Mouse (Mus musculus): Measurements from ENCODE around the gene Tent4b. TPM values are rescaled to one million over a fixed set of nuclear protein-coding genes. Genes with fewer than 3 reads are reported as not detected.

Tent4b gene
- polyA plus RNA-seq, 1 experiment from 2014 or later, result 9.1 TPM

DNA sequence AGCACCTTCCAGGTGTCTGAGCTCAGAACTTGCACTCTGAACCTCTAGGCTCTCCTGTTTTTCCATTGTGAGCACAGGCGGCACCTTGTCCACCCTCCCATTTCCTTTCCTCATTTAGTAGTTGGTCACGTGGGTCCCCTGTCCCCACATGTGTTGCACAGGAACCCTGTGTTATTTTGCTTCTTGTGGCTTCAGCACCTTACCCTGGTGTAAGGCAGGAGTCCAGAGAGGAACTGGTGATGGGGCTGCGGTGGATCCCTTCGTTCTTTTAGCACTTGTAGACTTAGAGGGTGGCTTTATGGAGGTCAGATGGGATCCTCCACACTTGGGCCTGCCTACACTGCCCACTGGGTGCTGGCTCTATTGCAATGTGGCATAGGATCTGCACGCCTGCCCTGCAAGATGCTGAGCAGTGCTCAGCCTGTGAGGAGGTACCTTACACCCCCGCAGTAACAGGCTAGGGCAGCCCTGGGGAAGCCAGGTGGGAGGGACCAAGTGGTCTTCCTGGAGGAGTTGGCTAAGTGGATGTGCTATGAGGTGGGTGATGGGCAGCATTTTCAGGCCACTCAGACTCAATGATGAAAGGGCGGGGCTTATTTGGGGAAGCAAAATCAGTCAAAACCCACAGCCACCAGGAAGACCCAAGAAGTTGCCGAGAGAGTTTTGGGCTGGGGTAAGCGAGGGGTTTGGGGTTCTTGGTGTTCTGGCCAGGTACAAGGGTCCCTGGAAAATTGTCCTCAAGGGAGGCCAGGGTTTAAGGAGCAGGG, 94.8 kb downstream of the Tent4b start:
- Histone ChIP-seq H3K4me2 (no peak overlapping the region), H3K27ac (no peak overlapping the region), H3K9me3 (no peaks in the 10 kb centered on the region), H3K9ac (no peak overlapping the region), H3K36me3 (no peaks in the 10 kb centered on the region), H3K4me1 (peaks cover 4% of the 10 kb centered on the region), H3K27me3 (no peaks in the 10 kb centered on the region), H3K4me3 (no peak overlapping the region)
- 86% methylated on average over 9 of the region's 9 CpGs for WGBS
- no peak for ATAC-seq (ENCODE audit: insufficient number of reproducible peaks, insufficient read depth, low FRiP score, low TSS enrichment, low read depth)

DNA sequence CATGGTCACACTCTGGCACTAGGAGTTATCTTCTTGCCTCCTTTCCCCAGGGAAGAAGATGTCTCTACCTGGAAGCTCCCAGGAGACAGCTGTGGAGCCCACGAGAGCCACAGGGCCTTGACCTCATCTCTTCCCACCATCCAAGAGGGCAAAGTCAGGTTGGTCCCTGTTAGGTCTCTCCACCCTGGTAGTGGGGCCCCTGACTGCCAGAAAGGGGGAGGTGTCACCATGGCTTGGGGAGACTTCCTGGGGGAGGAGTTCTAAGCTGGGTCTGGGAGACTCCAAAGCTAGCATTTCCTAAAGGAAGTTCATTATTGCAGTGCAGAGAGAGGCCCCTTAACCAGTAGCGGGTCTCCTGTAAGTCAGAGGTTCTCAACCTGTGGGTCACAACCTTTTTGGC, 96.0 kb downstream of the Tent4b start:
- 88% methylated on average over 2 of the region's 2 CpGs for WGBS
- H3K9ac ChIP-seq, result no peak overlapping the region

DNA sequence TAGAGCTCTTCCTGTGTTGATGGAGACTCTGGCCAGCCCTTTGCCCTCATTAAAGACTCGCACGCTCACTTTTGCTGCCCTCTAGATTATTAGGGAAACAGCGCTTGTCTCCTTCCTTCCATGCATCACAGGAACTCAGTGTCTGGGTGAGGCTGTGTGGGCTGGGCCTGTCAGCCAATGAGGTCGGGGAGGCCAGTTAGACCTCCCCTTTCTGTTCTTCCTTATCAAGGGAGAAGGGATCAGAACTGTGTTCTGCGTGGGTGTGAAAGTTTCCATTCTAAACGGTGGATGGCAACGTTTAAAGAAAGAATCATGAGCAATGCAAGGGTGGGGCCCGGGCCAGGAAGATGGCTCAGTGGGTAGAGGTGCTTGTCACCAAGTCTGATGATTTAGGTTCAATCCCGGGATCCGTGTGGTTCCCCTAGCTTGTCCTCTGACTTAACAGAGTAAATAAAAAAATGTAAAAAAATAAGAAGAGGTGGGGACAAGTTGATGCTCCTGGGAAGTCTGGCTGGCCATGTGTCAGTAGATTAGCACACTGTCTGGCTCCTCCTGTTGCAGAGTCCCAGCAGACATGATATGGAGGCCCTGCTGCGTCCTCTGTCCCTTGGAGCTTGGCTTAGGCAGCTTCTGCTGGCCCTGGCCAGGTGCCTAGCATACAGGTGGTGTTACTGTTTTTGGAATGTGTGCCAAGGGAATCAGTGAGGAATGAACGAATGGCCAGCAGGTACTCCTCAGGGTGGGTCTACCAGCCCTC, 99.1 kb downstream of the Tent4b start:
- Histone ChIP-seq H3K4me3 (no peak overlapping the region), H3K27ac (no peak overlapping the region), H3K27me3 (no peaks in the 10 kb centered on the region), H3K9me3 (no peaks in the 10 kb centered on the region), H3K36me3 (no peaks in the 10 kb centered on the region), H3K4me1 (peaks cover 10% of the 10 kb centered on the region; the same call in 1 of the 2 replicates), H3K9ac (no peak overlapping the region), H3K4me2 (no peak overlapping the region)
- ATAC-seq (ENCODE audit: insufficient number of reproducible peaks, insufficient read depth, low FRiP score, low TSS enrichment, low read depth), result no peak
- WGBS, result 63% methylated on average over 12 of the region's 12 CpGs

More for the DNA sequence above, 96.0 kb downstream of the Tent4b start:
- Histone ChIP-seq H3K4me3 (no peak overlapping the region), H3K27ac (no peak overlapping the region), H3K36me3 (no peaks in the 10 kb centered on the region), H3K4me1 (no peaks in the 10 kb centered on the region), H3K27me3 (no peaks in the 10 kb centered on the region), H3K4me2 (no peak overlapping the region), H3K9me3 (no peaks in the 10 kb centered on the region)
- ATAC-seq (ENCODE audit: insufficient number of reproducible peaks, insufficient read depth, low FRiP score, low TSS enrichment, low read depth), result no peak

DNA sequence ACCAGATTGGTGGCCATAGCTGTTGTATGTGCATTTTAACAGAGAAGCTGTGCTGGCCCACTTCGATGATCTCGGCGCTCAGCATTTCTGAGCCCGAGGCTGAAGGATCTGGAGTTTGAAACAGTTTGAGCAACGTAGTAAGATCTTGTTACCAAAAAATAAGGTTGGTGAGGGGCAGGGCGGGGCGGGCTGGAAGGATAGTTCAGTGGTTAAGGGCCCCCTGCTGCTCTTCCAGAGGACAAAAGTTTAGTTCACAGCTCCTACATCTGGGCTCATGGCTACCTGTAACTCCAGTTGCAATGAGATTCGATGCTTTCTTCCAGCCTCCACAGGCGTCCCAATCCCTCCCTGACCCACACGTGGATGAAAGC, 99.7 kb downstream of the Tent4b start:
- ATAC-seq (ENCODE audit: insufficient number of reproducible peaks, insufficient read depth, low FRiP score, low TSS enrichment, low read depth), result no peak
- Histone ChIP-seq H3K27ac (no peak overlapping the region), H3K9me3 (no peaks in the 10 kb centered on the region), H3K36me3 (no peaks in the 10 kb centered on the region), H3K27me3 (no peaks in the 10 kb centered on the region), H3K4me1 (peaks cover 10% of the 10 kb centered on the region; the same call in 1 of the 2 replicates), H3K9ac (no peak overlapping the region), H3K4me3 (no peak overlapping the region), H3K4me2 (no peak overlapping the region)
- 72% methylated on average over 10 of the region's 10 CpGs for WGBS

DNA sequence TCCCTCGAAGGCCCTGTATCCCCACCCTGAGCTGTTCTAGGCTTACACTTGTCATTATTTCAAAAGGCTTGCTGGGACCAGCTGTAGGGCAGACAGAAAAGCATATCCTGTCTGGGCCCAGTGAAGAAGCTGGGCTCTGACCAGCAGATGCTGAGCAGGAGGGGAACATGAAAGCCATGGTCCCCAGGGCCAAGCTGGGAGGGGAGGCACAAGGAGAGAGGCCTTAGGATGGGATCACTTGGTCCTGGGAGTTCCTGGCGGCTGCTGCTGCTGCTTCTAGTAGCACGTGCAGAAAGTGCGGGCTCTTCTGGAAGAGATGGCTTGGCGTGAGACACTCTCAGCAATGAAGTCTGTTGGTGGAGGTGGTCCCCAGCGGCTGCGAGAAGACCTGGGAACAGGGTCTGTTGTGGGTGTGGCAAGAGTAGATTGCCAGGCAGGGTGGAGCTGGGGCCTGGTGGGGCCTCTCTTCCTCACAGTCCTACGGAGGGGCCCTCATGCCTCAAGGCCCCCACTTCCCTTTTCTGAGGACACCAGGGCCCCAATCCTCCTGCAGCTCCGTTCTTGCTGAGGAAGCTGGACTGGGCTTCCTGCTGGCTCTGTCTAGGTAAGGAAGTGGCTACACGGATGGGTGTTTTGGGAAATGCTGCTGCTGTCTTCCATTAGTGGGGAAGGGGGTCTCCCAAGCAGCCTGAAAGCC, 101.0 kb downstream of the Tent4b start:
- H3K9me3 ChIP-seq, result no peaks in the 10 kb centered on the region
- H3K4me2 ChIP-seq, result no peak overlapping the region
- no peaks in the 10 kb centered on the region for H3K36me3 ChIP-seq
- 67% methylated on average over 10 of the region's 10 CpGs for WGBS
- H3K9ac ChIP-seq, result no peak overlapping the region
- no peaks in the 10 kb centered on the region for H3K27me3 ChIP-seq
- H3K4me3 ChIP-seq, result no peak overlapping the region
- H3K4me1 ChIP-seq, result peaks cover 10% of the 10 kb centered on the region; the same call in 1 of the 2 replicates
- peak overlapping the region; percentile 8; the same call in 1 of the 2 replicates for H3K27ac ChIP-seq
- ATAC-seq (ENCODE audit: insufficient number of reproducible peaks, insufficient read depth, low FRiP score, low TSS enrichment, low read depth), result no peak

DNA sequence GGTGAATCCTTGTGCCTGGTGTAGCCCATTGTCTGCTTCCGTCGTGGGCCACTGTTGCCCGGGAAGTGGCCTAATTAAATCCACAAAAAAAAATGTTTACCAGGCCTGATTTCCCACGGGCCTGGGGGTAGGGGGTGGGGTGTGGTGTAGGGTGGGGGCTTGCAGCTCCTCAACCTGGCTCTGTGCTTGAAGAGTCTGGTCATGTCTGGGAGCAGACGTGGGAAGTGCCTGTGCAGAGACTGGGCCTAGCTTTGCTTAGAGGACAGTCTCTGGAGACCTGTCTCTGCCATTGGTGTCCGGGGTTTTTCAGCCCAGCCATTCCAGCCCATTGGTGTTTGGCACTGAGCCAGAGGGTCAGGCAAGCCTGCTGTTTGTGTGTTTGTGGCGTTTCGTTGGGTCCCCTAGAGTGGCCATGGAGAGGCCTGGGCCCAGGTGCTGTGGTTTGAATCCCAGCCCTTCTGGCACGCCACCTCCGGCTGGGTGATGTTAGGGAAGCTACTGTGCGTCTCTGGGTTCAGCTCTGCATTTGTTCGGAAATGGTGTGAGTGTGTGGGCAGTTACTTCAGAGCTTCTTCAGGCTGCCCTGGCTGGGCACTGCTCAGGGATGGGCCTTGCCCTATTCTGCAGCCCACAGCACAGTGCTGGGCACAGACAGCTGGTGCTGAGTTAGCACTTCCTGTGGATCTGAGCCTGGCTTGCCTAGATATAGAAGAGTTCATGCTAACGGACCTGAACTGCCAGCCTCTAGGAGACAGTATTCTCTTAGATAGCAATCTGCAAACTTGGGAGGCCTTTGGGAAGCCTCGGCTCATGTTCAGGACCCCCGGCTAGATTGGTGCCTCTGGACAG, 102.8 kb downstream of the Tent4b start:
- Histone ChIP-seq H3K27me3 (no peaks in the 10 kb centered on the region), H3K9ac (no peak overlapping the region), H3K4me1 (peaks cover 10% of the 10 kb centered on the region; the same call in 1 of the 2 replicates), H3K4me3 (no peak overlapping the region), H3K27ac (no peak overlapping the region), H3K36me3 (no peaks in the 10 kb centered on the region), H3K9me3 (no peaks in the 10 kb centered on the region), H3K4me2 (no peak overlapping the region)
- ATAC-seq (ENCODE audit: insufficient number of reproducible peaks, insufficient read depth, low FRiP score, low TSS enrichment, low read depth), result no peak
- WGBS, result 68% methylated on average over 15 of the region's 15 CpGs

DNA sequence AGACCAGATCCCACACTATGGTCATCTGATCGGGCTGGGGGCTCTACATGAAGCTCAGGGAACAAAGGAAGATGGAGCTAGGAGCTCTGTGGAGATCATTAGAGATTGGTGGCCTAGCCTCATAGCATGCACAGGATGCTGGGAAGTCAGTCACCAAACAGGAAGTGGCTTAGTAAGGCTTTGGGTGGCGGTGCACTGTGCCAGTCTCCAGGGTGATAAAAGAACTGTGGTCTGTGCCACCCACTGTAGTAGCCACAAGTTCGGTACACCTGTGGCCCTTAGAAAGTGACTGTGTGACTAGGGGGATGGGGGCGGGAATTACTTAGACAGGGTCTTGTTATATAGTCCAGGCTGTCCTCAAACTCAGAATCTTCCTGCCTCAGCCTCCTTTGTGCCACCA, 106.8 kb downstream of the Tent4b start:
- no peak overlapping the region for H3K27ac ChIP-seq
- H3K9me3 ChIP-seq, result no peaks in the 10 kb centered on the region
- WGBS, result 90% methylated on average over 4 of the region's 4 CpGs
- H3K27me3 ChIP-seq, result no peaks in the 10 kb centered on the region
- no peak for ATAC-seq (ENCODE audit: insufficient number of reproducible peaks, insufficient read depth, low FRiP score, low TSS enrichment, low read depth)
- H3K36me3 ChIP-seq, result no peaks in the 10 kb centered on the region
- H3K4me3 ChIP-seq, result no peak overlapping the region
- H3K4me1 ChIP-seq, result peaks cover 5% of the 10 kb centered on the region; the same call in 1 of the 2 replicates
- H3K4me2 ChIP-seq, result no peak overlapping the region
- H3K9ac ChIP-seq, result no peak overlapping the region

DNA sequence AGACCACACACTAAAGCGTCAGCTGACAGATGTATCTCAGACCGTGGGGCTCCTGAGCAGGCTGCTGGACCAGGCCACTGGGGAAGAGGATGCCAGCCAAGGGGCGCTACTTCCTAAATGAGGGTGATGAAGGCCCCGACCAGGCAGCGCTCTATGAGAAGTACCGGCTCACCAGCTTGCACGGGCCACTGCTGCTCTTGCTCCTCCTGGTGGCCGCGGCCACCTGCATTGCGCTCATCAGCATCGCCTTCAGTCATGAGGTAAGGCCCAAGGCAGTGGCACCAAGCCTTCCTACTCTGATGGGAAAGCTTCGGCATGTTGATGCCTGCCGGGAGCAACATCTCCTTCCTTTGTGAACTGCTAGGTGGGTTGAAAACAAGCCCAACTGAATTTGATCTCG, 107.5 kb downstream of the Tent4b start:
- Histone ChIP-seq H3K4me2 (no peak overlapping the region), H3K36me3 (no peaks in the 10 kb centered on the region), H3K4me1 (peaks cover 5% of the 10 kb centered on the region; the same call in 1 of the 2 replicates), H3K9me3 (no peaks in the 10 kb centered on the region), H3K9ac (no peak overlapping the region), H3K27me3 (no peaks in the 10 kb centered on the region), H3K4me3 (no peak overlapping the region), H3K27ac (no peak overlapping the region)
- WGBS, result 65% methylated on average over 14 of the region's 14 CpGs
- ATAC-seq (ENCODE audit: insufficient number of reproducible peaks, insufficient read depth, low FRiP score, low TSS enrichment, low read depth), result no peak

DNA sequence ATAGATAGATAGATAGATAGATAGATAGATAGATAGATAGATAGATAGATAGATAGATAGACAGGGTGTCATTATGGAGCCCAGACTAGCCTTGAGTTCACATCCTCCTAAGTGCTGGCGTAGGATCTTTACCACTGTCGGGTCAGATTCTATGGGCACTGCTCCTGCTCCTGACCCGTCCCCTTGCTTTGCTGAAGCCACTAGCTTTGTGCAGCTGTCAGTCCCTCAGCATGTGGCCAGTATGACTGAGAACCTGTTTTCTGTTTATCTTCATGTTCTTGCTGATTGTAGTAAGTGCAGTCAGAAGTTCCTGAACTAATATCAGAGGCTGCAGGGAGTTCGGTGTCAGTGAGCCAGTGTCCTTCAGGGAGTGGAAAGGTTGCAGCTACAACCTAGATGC, 108.7 kb downstream of the Tent4b start:
- Histone ChIP-seq H3K4me2 (no peak overlapping the region), H3K4me1 (no peaks in the 10 kb centered on the region), H3K27me3 (no peaks in the 10 kb centered on the region), H3K4me3 (no peak overlapping the region), H3K36me3 (no peaks in the 10 kb centered on the region), H3K9me3 (no peaks in the 10 kb centered on the region), H3K9ac (no peak overlapping the region), H3K27ac (no peak overlapping the region)
- no peak for ATAC-seq (ENCODE audit: insufficient number of reproducible peaks, insufficient read depth, low FRiP score, low TSS enrichment, low read depth)
- WGBS, result 87% methylated on average over 4 of the region's 4 CpGs

Measured in embryonic facial prominence, embryonic 13.5 days (tissue).